Mouse (Mus musculus) heart, postnatal 0 days (tissue): ENCODE results near the gene Cdk5r1.

Experiments
- CTCF ChIP-seq: IDR thresholded peaks from 2 replicates; pipeline ENCODE4 v1.5.1; 2016; ENCODE audit warnings: antibody characterized with exemption, control low read depth, low read depth
- EP300 ChIP-seq: IDR thresholded peaks from 2 replicates; pipeline ENCODE4 v1.6.1; 2016; ENCODE audit warnings: antibody characterized with exemption, low read depth

DNA sequence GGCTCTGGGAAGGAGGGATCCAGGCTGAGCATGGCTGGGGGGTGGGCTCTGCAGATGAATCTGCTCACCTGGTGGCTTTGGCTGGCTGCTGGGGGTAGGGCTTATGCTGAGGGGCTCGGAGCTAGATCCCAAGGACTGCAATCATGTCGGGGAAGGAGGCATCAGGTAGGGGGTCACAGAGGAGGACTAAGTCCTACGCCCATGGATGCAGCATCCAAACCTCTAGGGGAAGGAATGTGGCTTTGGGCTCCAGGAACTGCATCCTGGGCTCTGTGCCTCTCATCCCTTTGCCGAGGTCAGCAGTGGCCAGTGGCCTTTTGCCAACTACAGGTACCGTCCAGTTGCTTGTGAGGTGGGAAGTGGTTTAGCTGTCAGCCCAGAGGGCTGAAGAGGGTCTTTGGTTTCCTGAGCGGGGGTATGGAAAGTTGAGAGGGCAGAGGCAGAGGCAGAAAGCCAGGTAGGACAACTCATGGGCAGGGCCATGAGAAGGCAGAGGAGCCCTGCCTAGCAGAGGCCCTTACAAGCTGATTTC lies 6.8 kb downstream of the Cdk5r1 start:
- TF ChIP-seq CTCF (no peak), EP300 (no peak)
